Mouse (Mus musculus) lung, postnatal 0 days (tissue): ENCODE data around the gene Chrna1.

Experiments
- CTCF ChIP-seq: IDR thresholded peaks from 2 replicates; pipeline ENCODE4 v1.5.1; 2016; ENCODE audit warnings: antibody characterized with exemption, mild to moderate bottlenecking
- EP300 ChIP-seq: IDR thresholded peaks from 2 replicates; pipeline ENCODE4 v1.6.1; 2016; ENCODE audit warnings: antibody characterized with exemption, mild to moderate bottlenecking, control low read depth

DNA sequence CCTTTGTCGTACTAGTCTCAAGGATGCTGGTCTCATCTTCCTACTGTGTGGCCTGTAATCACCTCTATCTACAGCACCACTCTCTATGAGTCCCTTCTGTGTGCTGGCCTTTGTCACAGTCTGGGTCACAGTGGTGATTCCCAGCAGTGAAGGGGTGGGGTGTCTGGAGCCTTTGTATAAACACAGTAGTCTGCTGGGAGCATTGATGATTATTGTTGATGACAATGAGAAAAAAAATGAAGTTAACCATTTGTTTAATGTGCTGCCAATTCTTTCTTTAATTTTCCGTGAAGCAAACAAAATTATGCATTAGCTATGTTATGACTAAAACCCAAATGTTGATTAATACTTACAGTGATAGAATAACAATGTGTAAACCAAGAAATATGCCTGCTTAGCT, 8.8 kb upstream of the Chrna1 start:
- TF ChIP-seq CTCF, result no peak
- peak; percentile 53; the same call in 1 of the 2 replicates for TF ChIP-seq EP300
